Mouse (Mus musculus) midbrain, embryonic 12.5 days (tissue): ENCODE measurements around the gene Gp1ba. TPM values are rescaled to one million over a fixed set of nuclear protein-coding genes. Genes with fewer than 3 reads are reported as not detected.

Source experiments
- ATAC-seq: fragments of 200-750 bp; cut with Nextera tagmentation; 2 replicates; pipeline ENCODE4 v1.8.0; 2017; ENCODE audit warnings: low read depth, moderate TSS enrichment, moderate library complexity; ENCODE audit not compliant: low FRiP score
- H3K27ac ChIP-seq: fragments of 300-500 bp; sonication (generic); replicated peaks from 2 replicates; pipeline ENCODE4 v1.5.1; 2016; ENCODE audit warnings: mild to moderate bottlenecking
- H3K27me3 ChIP-seq: fragments of 300-500 bp; sonication (generic); 2 replicates; pipeline ENCODE4 v1.6.1; 2016; ENCODE audit warnings: mild to moderate bottlenecking
- H3K36me3 ChIP-seq: fragments of 300-500 bp; sonication (generic); 2 replicates; pipeline ENCODE4 v1.6.1; 2016
- H3K4me1 ChIP-seq: fragments of 300-500 bp; sonication (generic); 2 replicates; pipeline ENCODE4 v1.6.1; 2016
- H3K4me2 ChIP-seq: fragments of 300-500 bp; sonication (generic); replicated peaks from 2 replicates; pipeline ENCODE4 v1.6.1; 2016; ENCODE audit warnings: mild to moderate bottlenecking, moderate library complexity
- H3K4me3 ChIP-seq: fragments of 300-500 bp; sonication (generic); 2 replicates; pipeline ENCODE4 v1.5.1; 2016; ENCODE audit warnings: mild to moderate bottlenecking
- H3K9ac ChIP-seq: fragments of 300-500 bp; sonication (generic); replicated peaks from 2 replicates; pipeline ENCODE4 v1.6.1; 2016; ENCODE audit warnings: mild to moderate bottlenecking, moderate library complexity
- H3K9me3 ChIP-seq: fragments of 300-500 bp; sonication (generic); 2 replicates; pipeline ENCODE4 v1.6.1; 2016; ENCODE audit warnings: mild to moderate bottlenecking
- WGBS: fragments of 180-500 bp; shearing (Covaris S2); methylation state at CpG from one replicate; pipeline ENCODE4 v1.1.7; 2016; 5-methylcytosine and 5-hydroxymethylcytosine counted together
- polyA plus RNA-seq: library from polyadenylated mRNA; unstranded; fragments of >200 nt; fragmentation: Nextera tagmentation; extraction: Ambion mirVana; gene quantifications from 2 replicates; pipeline ENCODE4 v1.2.1, GENCODE M21; 2016

Gene Gp1ba
- polyA plus RNA-seq, 1 experiment from 2014 or later = 0.37 TPM

GRCm38 (mm10) chr11:70681170-70681569 is 42.2 kb downstream of the Gp1ba start:
- ATAC-seq = no peak
- Histone ChIP-seq H3K4me2 (no peak overlapping the region), H3K27ac (peak overlapping the region; percentile 80; the same call in 1 of the 2 replicates), H3K9me3 (no peaks in the 10 kb centered on the region), H3K27me3 (no peaks in the 10 kb centered on the region), H3K4me1 (peaks cover 16% of the 10 kb centered on the region), H3K9ac (no peak overlapping the region), H3K36me3 (peaks cover 46% of the 10 kb centered on the region), H3K4me3 (no peak overlapping the region)
- WGBS = 61% methylated on average over 12 of the region's 12 CpGs

DNA sequence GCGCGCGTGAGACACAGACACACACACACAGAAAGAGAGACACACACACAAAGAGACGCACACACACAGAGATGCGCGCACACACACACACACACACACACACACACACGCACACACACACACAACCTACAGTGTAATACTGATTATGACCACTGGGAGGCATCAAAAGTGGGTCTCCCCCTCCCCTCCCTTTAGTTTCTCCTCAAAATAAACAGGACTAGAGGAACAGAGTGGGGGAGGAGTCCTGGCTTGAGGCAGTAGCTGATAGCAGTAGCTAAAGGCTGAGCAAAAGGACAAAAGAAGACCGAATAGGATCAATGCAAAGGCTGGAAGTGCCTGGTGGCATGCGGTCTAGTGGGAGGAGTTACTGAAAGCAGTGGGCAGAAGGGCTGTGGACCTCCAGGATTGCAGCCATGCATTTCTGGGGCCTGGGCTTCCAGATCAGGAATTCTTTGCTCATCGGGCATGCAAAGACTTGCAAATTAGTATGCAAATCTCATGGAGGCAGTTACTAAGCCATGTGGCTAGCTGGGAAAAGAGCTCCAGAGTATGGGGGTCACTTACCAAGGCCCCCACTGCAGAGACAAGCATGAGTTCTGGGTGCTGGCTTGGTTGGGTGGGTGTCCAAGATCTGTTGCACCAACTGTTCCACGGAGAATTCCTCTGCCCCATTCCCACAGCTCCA is 43.1 kb downstream of the Gp1ba start:
- peak overlapping the region; percentile 26; the same call in 1 of the 2 replicates for H3K4me2 ChIP-seq
- peak overlapping the region; percentile 39; the same call in 1 of the 2 replicates for H3K9ac ChIP-seq
- no peak overlapping the region for H3K4me3 ChIP-seq

DNA sequence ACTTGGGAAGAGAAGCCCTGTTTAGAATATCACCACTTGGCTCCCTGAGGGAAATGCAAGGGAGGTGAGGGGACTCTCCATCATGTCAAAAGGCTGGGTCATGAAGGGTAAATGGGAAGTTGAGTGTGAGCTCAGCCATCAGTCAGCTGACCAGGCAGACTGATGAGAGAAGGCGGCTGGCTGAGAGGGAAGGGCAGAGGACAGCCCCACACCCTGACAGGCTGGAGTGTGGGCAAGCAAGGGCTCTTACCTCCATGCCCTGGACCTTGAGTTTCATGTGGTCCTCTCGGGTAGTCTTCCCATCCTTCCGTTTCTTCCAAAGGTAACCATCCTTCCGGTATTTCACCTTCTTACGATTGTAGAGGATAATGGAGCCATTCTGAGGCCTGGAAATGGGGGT is 44.7 kb downstream of the Gp1ba start:
- WGBS = 93% methylated on average over 5 of the region's 5 CpGs
- H3K27ac ChIP-seq = no peak overlapping the region
- peaks cover 34% of the 10 kb centered on the region for H3K36me3 ChIP-seq

More for the DNA sequence above, 43.1 kb downstream of the Gp1ba start:
- H3K36me3 ChIP-seq = peaks cover 38% of the 10 kb centered on the region
- WGBS = 13% methylated on average over 11 of the region's 11 CpGs
- H3K27me3 ChIP-seq = no peaks in the 10 kb centered on the region
- ATAC-seq = peak; percentile 87
- peak overlapping the region; percentile 80 for H3K27ac ChIP-seq
- no peaks in the 10 kb centered on the region for H3K9me3 ChIP-seq
- H3K4me1 ChIP-seq = peaks cover 22% of the 10 kb centered on the region

DNA sequence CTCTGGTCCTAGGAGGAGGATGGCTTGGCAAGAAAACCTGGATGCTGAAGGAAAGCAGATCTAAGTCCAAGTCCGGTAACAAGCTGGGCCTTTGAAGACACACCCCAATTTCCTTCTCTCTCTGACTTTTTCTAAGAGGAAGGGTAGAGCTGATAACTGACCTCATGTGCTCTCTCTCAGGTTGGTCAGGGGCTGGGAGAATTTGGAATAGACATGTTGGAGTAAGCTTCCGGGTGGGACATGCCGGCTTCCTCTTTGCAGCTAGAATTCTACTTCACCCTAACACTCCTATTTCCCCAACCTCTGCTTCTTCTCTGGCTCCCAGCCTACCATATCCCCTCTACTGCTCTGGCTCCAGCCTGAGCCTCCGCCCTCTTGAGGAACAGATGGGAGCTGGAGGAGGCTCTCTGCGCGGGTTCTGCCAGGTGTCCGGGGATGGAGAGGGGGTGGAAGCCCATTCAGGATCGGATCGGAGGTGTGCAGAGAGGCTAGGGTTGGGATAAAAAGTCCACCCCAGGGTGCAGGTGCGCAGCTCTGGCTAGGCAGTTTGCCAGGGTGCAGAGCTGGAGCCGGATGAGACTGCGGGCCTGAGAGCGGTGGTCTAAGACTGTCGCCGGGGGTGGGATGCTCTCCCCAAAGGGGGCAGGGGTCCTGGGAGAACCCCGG is 48.1 kb downstream of the Gp1ba start:
- Histone ChIP-seq H3K27ac (peak overlapping the region; percentile 70), H3K27me3 (0 out of 2 replicates have a peak, but pooled peaks cover 3% of the 10 kb centered on the region), H3K4me2 (peak overlapping the region; percentile 67), H3K4me3 (peak overlapping the region; percentile 83), H3K9me3 (no peaks in the 10 kb centered on the region), H3K9ac (peak overlapping the region; percentile 78), H3K4me1 (peaks cover 29% of the 10 kb centered on the region), H3K36me3 (peaks cover 21% of the 10 kb centered on the region)
- peak; percentile 71 for ATAC-seq
- 2% methylated on average over 16 of the region's 16 CpGs for WGBS

More for the DNA sequence above, 44.7 kb downstream of the Gp1ba start:
- Histone ChIP-seq H3K4me2 (no peak overlapping the region), H3K4me3 (no peak overlapping the region), H3K9me3 (no peaks in the 10 kb centered on the region), H3K9ac (no peak overlapping the region), H3K27me3 (no peaks in the 10 kb centered on the region), H3K4me1 (peaks cover 32% of the 10 kb centered on the region)
- ATAC-seq = no peak

- Histone ChIP-seq H3K27me3 (0 out of 2 replicates have a peak, but pooled peaks cover 3% of the 10 kb centered on the region), H3K36me3 (peaks cover 21% of the 10 kb centered on the region), H3K9me3 (no peaks in the 10 kb centered on the region), H3K4me2 (peak within 1 kb of the TSS; percentile 67), H3K27ac (peak within 1 kb of the TSS; percentile 70), H3K4me1 (peaks cover 23% of the 10 kb centered on the region), H3K4me3 (peak within 1 kb of the TSS; percentile 83), H3K9ac (peak within 1 kb of the TSS; percentile 78)
- 1% methylated on average over 55 of the region's 55 CpGs for WGBS
- ATAC-seq = peak; percentile 87
These were observed 48.8 kb downstream of the Gp1ba start, which contains the start of gene Camta2 for GRCm38 (mm10) chr11:70687601-70688199. Gene Camta2, minus strand, starts transcription at chr11:70688105.

DNA sequence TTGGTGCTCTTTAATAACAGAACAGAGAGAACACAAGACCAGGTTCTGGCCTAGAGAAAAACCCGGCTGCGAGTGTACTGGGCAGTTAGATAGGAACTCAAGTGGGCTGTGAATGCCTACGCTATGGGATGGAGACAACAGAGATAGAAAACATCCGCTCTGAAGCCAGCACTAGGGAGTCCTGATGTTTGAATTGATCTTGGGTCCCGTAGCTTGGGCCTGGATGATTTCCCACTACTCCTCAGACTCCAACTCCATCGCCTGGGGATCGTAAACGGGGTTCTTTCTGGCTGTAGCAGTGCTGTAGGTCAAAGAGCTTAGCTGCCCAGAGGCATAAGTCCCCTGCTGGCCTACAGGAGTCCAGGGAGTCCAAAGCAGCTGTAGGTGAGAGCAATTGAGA is 49.5 kb downstream of the Gp1ba start:
- peak overlapping the region; percentile 67 for H3K4me2 ChIP-seq
- peaks cover 21% of the 10 kb centered on the region for H3K4me1 ChIP-seq
- H3K9ac ChIP-seq = peak overlapping the region; percentile 78
- H3K27ac ChIP-seq = peak overlapping the region; percentile 70
- WGBS = 16% methylated on average over 8 of the region's 8 CpGs
- no peaks in the 10 kb centered on the region for H3K9me3 ChIP-seq
- ATAC-seq = no peak
- peak overlapping the region; percentile 83 for H3K4me3 ChIP-seq
- peaks cover 19% of the 10 kb centered on the region for H3K36me3 ChIP-seq
- 0 out of 2 replicates have a peak, but pooled peaks cover 3% of the 10 kb centered on the region for H3K27me3 ChIP-seq

GRCm38 (mm10) chr11:70689578-70689977 is 50.7 kb downstream of the Gp1ba start:
- H3K4me2 ChIP-seq = no peak overlapping the region
- peaks cover 21% of the 10 kb centered on the region for H3K4me1 ChIP-seq
- no peak overlapping the region for H3K4me3 ChIP-seq
- ATAC-seq = no peak
- H3K27ac ChIP-seq = no peak overlapping the region
- no peaks in the 10 kb centered on the region for H3K9me3 ChIP-seq
- no peak overlapping the region for H3K9ac ChIP-seq
- peaks cover 8% of the 10 kb centered on the region; the same call in 1 of the 2 replicates for H3K36me3 ChIP-seq
- 0 out of 2 replicates have a peak, but pooled peaks cover 3% of the 10 kb centered on the region for H3K27me3 ChIP-seq
- WGBS = 54% methylated on average over 4 of the region's 4 CpGs

Other genes starting within 250 kb of the Gp1ba start
- gene Pelp1, start 229.1 kb upstream of the Gp1ba start, polyA plus RNA-seq = 40.0 and 40.3 TPM in 2 replicates
- 37.0 and 41.1 TPM in 2 replicates for gene Arrb2, start 206.5 kb upstream of the Gp1ba start, polyA plus RNA-seq
- gene Med11, start 187.2 kb upstream of the Gp1ba start, polyA plus RNA-seq = 37.6 and 39.2 TPM in 2 replicates
- gene Zmynd15, start 179.7 kb upstream of the Gp1ba start, polyA plus RNA-seq = 0.21 and 0.33 TPM in 2 replicates
- 1.6 and 1.7 TPM in 2 replicates for gene Cxcl16, start 179.1 kb upstream of the Gp1ba start, polyA plus RNA-seq
- 0.46 TPM in 1 of 2 replicates, not detected in the other for gene Tm4sf5, start 133.9 kb upstream of the Gp1ba start, polyA plus RNA-seq
- not detected in 2 replicates for gene Vmo1, start 124.5 kb upstream of the Gp1ba start, polyA plus RNA-seq
- gene Gltpd2, start 119.9 kb upstream of the Gp1ba start, polyA plus RNA-seq = 0.26 TPM in 1 of 2 replicates, not detected in the other
- gene Psmb6, start 113.8 kb upstream of the Gp1ba start, polyA plus RNA-seq = 774 and 783 TPM in 2 replicates
- not detected in 2 replicates for gene Gm40193, start 106.2 kb upstream of the Gp1ba start, polyA plus RNA-seq
- 4.0 and 5.7 TPM in 2 replicates for gene Pld2, start 99.1 kb upstream of the Gp1ba start, polyA plus RNA-seq
- 14.7 and 16.8 TPM in 2 replicates for gene Mink1, start 76.2 kb upstream of the Gp1ba start, polyA plus RNA-seq
- not detected in 2 replicates for gene 4930544D05Rik, start 23.3 kb upstream of the Gp1ba start, polyA plus RNA-seq
- gene Chrne, start 19.9 kb upstream of the Gp1ba start, polyA plus RNA-seq = 0.32 TPM in 1 of 2 replicates, not detected in the other
- 96.6 and 101 TPM in 2 replicates for gene Rnf167, start 8.1 kb downstream of the Gp1ba start, polyA plus RNA-seq
- 138 and 149 TPM in 2 replicates for gene Slc25a11, start 8.4 kb downstream of the Gp1ba start, polyA plus RNA-seq
- 1,047 and 1,099 TPM in 2 replicates for gene Pfn1, start 15.5 kb downstream of the Gp1ba start, polyA plus RNA-seq
- 12.0 and 12.7 TPM in 2 replicates for gene Eno3, start 18.1 kb downstream of the Gp1ba start, polyA plus RNA-seq
- gene Spag7, start 30.3 kb downstream of the Gp1ba start, polyA plus RNA-seq = 156 and 160 TPM in 2 replicates
- 13.0 and 14.9 TPM in 2 replicates for gene Camta2, start 49.0 kb downstream of the Gp1ba start, polyA plus RNA-seq
- 0.86 and 1.3 TPM in 2 replicates for gene Inca1, start 61.0 kb downstream of the Gp1ba start, polyA plus RNA-seq
- 2.0 and 2.2 TPM in 2 replicates for gene Kif1c, start 61.4 kb downstream of the Gp1ba start, polyA plus RNA-seq
- 10.6 and 11.7 TPM in 2 replicates for gene Zfp3, start 125.1 kb downstream of the Gp1ba start, polyA plus RNA-seq
- gene Scimp, start 173.5 kb downstream of the Gp1ba start, polyA plus RNA-seq = not detected in 2 replicates
- gene Rabep1, start 205.7 kb downstream of the Gp1ba start, polyA plus RNA-seq = 49.6 and 58.4 TPM in 2 replicates